Mouse (Mus musculus) urinary bladder, adult 2 months (tissue): Measurements from ENCODE around the gene Pml. TPM values are rescaled to one million over a fixed set of nuclear protein-coding genes. Genes with fewer than 3 reads are reported as not detected.

ENCODE experiments used
- DNase-seq: peaks from one replicate; pipeline ENCODE4 v3.0.0; 2022; ENCODE audit warnings: low spot score
- polyA plus RNA-seq: library from polyadenylated mRNA; depleted of rRNA; stranded (reverse); fragments of >200 nt; gene quantifications from 2 replicates; pipeline ENCODE4 v1.2.3, GENCODE M21; 2012; rRNA removed

The Pml gene
- polyA plus RNA-seq: 14.2 and 21.8 TPM in 2 replicates

- peak; percentile 53 for DNase-seq
These were observed at the start of gene Pml for GRCm38 (mm10) chr9:58249592-58250192. Pml (minus strand) TSS chr9:58249786.

GRCm38 (mm10) chr9:58297961-58298477, 48.4 kb upstream of the Pml start:
- DNase-seq: no peak

- DNase-seq: no peak
These were observed 47.5 kb upstream of the Pml start for GRCm38 (mm10) chr9:58297065-58297464.

GRCm38 (mm10) chr9:58295766-58296361, 46.3 kb upstream of the Pml start:
- no peak for DNase-seq

GRCm38 (mm10) chr9:58295345-58295744, 45.8 kb upstream of the Pml start:
- no peak for DNase-seq

GRCm38 (mm10) chr9:58294527-58294926, 44.9 kb upstream of the Pml start:
- DNase-seq: no peak

DNA sequence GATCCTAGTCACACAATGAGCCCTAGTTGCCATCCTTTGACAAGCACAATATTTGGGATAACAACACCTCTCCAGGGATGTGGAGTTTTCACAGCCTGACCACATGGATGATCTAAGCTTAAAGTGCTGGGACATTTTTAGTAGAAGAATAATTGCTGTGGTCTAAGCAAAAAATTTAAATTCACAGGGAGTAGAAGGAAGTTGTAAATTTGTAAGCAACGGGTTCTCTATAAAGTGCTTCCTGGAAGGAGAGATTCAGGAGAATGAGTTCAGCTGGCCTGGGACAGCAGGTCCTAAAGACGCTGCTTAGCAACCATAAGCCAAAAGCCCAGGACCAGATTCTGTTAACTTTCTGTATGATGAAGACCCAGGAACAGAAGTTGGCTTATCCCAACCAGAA, 40.3 kb upstream of the Pml start:
- no peak for DNase-seq

- no peak for DNase-seq
These were observed 39.5 kb upstream of the Pml start for GRCm38 (mm10) chr9:58289090-58289489.

DNA sequence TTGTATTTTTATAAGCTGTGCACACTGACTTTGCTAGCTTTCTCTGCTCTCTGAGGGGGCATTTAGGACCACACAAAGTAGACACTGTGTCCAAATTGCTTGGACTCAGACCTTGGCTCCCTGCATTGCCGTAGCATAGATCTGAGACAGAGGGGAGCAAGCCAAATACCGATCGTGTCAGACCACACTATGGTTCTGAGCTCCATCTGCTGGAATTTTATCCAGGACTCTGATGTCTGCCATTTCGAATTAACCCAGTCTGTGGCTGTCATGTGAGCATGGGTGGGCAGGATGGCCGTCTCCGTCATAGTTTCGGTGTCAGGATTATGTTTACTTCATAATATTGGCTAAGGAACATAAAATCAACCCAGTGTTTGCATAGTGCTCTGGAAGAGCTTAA, 33.8 kb upstream of the Pml start:
- no peak for DNase-seq

- no peak for DNase-seq
These were observed 32.0 kb upstream of the Pml start for GRCm38 (mm10) chr9:58281597-58281996.

DNA sequence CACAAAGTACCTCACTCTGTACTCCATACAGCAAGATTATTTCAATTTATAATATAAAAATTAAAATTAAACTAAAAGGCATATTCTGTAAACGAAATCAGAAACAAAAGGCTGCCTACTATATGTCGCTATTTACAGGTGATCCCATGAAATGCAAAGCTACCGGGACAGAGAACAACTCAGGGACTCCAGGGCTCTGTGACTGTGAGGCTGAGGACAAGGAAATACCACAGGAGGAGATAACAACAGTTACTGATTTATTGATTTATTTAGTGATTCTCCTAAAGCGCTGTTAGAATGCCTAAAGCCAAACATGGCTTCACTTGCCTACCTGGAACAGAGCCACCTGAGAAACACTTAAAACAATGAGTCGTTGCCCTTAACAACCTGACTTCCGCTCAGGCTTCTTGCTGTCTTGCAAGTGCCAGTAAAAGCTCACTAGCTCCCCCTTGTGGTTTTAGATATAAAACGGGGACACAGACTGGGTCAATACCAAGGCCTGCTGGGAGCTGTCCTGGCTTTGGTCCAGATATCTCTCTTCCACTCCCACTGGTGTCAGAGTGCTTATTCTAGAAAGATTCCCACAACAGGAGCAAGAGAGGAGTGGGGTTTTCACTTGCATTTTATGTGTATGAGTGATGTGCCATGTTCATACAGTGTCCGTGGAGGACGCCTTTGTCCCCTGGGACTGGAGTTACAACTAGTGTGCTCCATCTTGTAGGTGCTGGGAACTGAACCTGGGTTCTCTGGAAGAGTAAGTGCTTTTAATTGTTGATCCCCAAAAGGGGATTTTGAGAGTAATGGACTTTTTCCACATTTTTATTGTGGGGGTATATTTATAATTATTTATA, 30.9 kb upstream of the Pml start:
- DNase-seq: no peak

- DNase-seq: no peak
These were observed 30.2 kb upstream of the Pml start for GRCm38 (mm10) chr9:58279780-58280179.

DNA sequence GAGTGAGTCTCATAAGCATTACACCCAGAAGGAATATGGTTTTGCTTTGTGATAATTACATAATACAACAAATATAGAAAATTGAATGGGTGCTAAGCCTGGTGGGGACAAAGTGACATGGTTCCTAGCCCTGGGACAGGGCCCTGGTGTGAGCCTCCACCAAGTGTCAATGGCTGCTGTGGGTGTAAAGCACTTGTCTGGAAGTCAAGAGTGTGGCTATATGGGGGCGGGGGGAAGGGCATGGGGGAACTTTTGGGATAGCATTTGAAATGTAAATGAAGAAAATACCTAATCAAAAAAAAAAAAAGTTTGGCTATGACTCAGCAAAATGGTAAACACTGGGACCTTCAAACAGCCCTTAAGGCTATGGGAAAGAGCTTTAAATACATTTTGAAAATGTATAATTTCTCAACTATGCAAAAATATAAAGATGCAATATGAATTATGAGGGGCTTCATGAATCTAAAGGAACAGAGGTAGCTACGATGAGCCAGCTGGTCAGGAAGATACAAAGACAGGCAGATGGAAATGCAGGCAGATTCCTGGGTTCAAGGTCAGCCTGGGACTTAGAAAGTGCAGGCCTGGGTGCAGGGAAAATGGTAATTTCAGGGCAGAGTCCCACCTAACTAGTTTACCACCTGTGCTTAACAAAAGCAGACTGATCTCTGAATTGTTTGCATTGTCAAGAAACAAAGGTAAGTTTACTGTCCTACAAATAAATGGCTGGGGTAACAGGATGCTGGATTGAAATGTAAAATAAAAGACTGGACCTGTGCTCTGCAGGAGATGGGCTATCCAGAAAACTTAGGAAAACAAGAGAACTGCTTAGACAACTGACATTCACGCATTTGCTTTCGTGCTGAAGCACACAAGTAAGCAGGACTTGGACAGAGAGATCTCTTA, 29.5 kb upstream of the Pml start:
- DNase-seq: no peak

DNA sequence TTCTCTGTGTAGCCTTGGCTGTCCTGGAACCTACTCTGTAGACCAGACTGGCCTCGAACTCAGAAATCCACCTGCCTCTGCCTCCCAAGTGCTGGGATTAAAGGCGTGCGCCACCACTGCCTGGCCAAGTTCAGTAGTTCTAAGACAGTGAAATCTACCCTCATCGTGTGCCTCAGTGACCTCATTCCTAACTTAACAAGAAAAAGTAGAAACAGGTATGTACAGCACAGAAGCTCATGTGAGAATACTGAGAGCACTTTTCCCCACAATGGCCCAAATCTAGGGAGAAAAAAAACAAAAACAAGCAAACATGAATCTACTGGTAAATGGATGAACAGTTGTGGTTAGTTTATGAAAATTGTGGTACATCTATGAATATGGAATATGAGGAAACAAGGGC, 28.7 kb upstream of the Pml start:
- DNase-seq: no peak

GRCm38 (mm10) chr9:58276346-58276745, 26.8 kb upstream of the Pml start:
- DNase-seq: no peak

GRCm38 (mm10) chr9:58275797-58276196, 26.2 kb upstream of the Pml start:
- DNase-seq: no peak

- DNase-seq: no peak
These were observed 25.7 kb upstream of the Pml start for GRCm38 (mm10) chr9:58275115-58275774.

DNA sequence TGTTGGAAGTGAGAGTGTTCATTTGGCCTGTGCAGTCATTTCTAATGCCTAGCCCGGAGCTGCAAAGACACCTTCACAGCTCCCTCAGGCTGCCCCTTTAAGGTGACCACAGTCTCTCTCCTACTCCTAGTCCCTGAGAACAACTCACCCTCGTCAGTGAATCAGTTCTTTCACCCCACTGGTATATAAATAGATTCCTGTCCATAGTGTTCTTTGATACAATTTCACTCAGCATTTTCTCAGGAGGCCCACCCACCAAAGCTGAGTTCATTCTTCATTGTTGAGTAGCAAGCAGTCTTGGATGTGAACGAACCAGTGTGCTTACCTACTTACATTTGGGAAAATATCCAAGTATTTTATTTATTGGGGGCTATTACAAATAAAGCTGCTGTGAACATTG, 25.0 kb upstream of the Pml start:
- no peak for DNase-seq

GRCm38 (mm10) chr9:58274101-58274604, 24.6 kb upstream of the Pml start:
- no peak for DNase-seq

DNA sequence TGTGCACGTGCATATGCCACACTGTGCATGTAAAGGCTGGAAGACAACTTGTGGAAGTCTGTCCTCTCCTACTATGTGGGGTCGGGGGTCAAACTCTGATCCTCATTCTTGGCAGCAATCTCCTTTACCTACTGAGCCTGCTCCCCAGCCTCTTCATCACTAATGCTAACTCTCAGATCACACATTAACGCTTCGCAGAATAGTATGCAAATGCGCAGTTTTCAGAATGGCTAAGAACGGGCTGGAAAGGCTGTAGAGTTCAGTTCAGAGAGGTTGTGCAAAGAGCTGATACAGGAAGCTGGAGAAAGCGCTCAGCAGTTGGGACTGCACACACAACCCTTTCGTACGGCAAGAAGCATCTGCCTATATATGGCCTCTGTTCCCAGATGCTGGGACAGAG, 23.3 kb upstream of the Pml start:
- no peak for DNase-seq

DNA sequence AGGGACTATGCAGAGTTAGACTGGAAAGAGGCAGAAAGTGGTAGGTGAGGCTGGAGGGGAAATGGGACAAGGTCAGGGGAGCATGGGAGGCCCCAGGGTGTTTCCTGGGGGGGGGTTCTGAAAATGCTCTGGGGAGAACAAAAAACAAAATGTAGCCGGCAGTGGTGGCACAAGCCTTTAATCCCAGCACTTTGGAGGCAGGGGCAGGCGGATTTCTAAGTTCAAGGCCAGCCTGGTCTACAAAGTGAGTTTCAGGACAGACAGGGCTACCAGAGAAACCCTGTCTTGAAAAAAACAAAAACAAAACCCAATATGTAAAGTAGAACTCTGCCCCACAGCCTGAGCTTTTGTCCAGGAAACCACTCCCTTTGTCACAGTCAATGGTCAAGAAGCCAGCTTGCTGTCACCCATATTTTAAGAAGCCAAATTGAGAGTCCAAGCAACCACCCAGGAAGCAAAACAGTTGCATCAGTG, 22.5 kb upstream of the Pml start:
- DNase-seq: no peak
